Mouse (Mus musculus) CH12.LX (cell line): ENCODE data around the gene Kcnma1. TPM values are rescaled to one million over a fixed set of nuclear protein-coding genes. Genes with fewer than 3 reads are reported as not detected.
A peak's percentile ranks its signal among the peaks of the same experiment; 100 is the strongest.

Experiments
- DNase-seq: peaks from one replicate; pipeline ENCODE4 v3.0.0-alpha.2; 2013; ENCODE audit errors: extremely low read depth
- H3K27ac ChIP-seq: 2 replicates; pipeline ENCODE4 v1.5.1; 2012; ENCODE audit warnings: low read depth, mild to moderate bottlenecking, control low read depth, moderate library complexity; ENCODE audit not compliant: insufficient read depth
- H3K27me3 ChIP-seq: replicated peaks from 2 replicates; pipeline ENCODE3; 2012; ENCODE audit warnings: inconsistent platforms
- H3K36me3 ChIP-seq, 2 experiments: replicated peaks in 1 of 2; 2 replicates each; pipeline versions ENCODE3 to v1.6.1; 2012; ENCODE audit warnings: inconsistent platforms in 1 of 2, low read length in 1 of 2, mild to moderate bottlenecking in 1 of 2, mixed read lengths in 1 of 2, moderate library complexity in 1 of 2; ENCODE audit not compliant: control insufficient read depth in 1 of 2, insufficient read depth in 1 of 2
- H3K4me1 ChIP-seq, 2 experiments: 2 replicates each; pipeline ENCODE4 v1.6.1; 2012; ENCODE audit warnings: inconsistent platforms in 1 of 2, moderate library complexity in 1 of 2; ENCODE audit not compliant: insufficient read depth in 2 of 2, control insufficient read depth in 1 of 2
- H3K4me2 ChIP-seq: 2 replicates; pipeline ENCODE4 v1.6.1; 2012; ENCODE audit warnings: low read depth, mild to moderate bottlenecking, control low read depth; ENCODE audit not compliant: poor library complexity, insufficient read depth, severe bottlenecking
- H3K4me3 ChIP-seq, 3 experiments: fragments of 150-350 bp in 1 of 3; sonication (generic) in 1 of 3; replicated peaks in 1 of 3; 2 replicates each; pipeline versions ENCODE3 to v1.5.1; 2011 to 2012; ENCODE audit warnings: low read depth in 2 of 3, low read length in 2 of 3, mild to moderate bottlenecking in 2 of 3, moderate library complexity in 2 of 3, control low read depth in 1 of 3, improper control_type of control experiment in 1 of 3, inconsistent platforms in 1 of 3, mixed read lengths in 1 of 3; ENCODE audit not compliant: poor library complexity in 1 of 3
- H3K79me2 ChIP-seq: replicated peaks from 2 replicates; pipeline ENCODE4 v1.6.1; 2012; ENCODE audit warnings: mild to moderate bottlenecking, moderate library complexity; ENCODE audit not compliant: control insufficient read depth, poor library complexity, insufficient read depth, severe bottlenecking; ENCODE audit errors: extremely low read depth
- H3K9ac ChIP-seq: 2 replicates; pipeline ENCODE4 v1.6.1; 2012; ENCODE audit warnings: low read depth, mild to moderate bottlenecking, control low read depth, moderate library complexity; ENCODE audit not compliant: insufficient read depth
- H3K9me3 ChIP-seq: replicated peaks from 2 replicates; pipeline ENCODE3; 2012; ENCODE audit warnings: low read length, inconsistent platforms, mixed read lengths
- CHD1 ChIP-seq: IDR thresholded peaks from 2 replicates; pipeline ENCODE4 v1.6.1; 2012; ENCODE audit warnings: low read depth, low read length, improper control_type of control experiment, inconsistent platforms
- CTCF ChIP-seq, 2 experiments: IDR thresholded peaks in 1 of 2; conservative IDR thresholded peaks in 1 of 2; 2 replicates each; pipeline ENCODE4 v1.5.1; 2011 to 2012; ENCODE audit warnings: low read depth in 2 of 2, low read length in 2 of 2, improper control_type of control experiment in 1 of 2, inconsistent platforms in 1 of 2, mild to moderate bottlenecking in 1 of 2, moderate library complexity in 1 of 2
- E2F4 ChIP-seq: IDR thresholded peaks from 2 replicates; pipeline ENCODE4 v1.6.1; 2011; ENCODE audit warnings: low read depth, low read length, improper control_type of control experiment; ENCODE audit not compliant: insufficient replicate concordance
- ELF1 ChIP-seq: IDR thresholded peaks from 2 replicates; pipeline ENCODE4 v1.6.1; 2014; ENCODE audit warnings: low read depth, mild to moderate bottlenecking, inconsistent platforms, low read length, improper control_type of control experiment
- EP300 ChIP-seq: IDR thresholded peaks from 2 replicates; pipeline ENCODE4 v1.6.1; 2011; ENCODE audit warnings: low read length, improper control_type of control experiment
- ETS1 ChIP-seq: conservative IDR thresholded peaks from 2 replicates; pipeline ENCODE4 v1.6.1; 2012; ENCODE audit warnings: low read depth, mild to moderate bottlenecking, inconsistent platforms, low read length, improper control_type of control experiment, moderate library complexity
- GABPA ChIP-seq: IDR thresholded peaks from 2 replicates; pipeline ENCODE4 v1.6.1; 2012; ENCODE audit warnings: low read depth, low read length, improper control_type of control experiment, inconsistent platforms; ENCODE audit not compliant: insufficient replicate concordance
- IRF4 ChIP-seq: IDR thresholded peaks from 2 replicates; pipeline ENCODE4 v1.6.1; 2014; ENCODE audit warnings: low read depth, mild to moderate bottlenecking, inconsistent platforms, low read length, improper control_type of control experiment
- MAFK ChIP-seq: IDR thresholded peaks from 2 replicates; pipeline ENCODE4 v1.6.1; 2011; ENCODE audit warnings: low read length, improper control_type of control experiment; ENCODE audit not compliant: insufficient replicate concordance
- MAZ ChIP-seq: IDR thresholded peaks from 2 replicates; pipeline ENCODE4 v1.6.1; 2012; ENCODE audit warnings: low read depth, mild to moderate bottlenecking, inconsistent platforms, low read length, improper control_type of control experiment, moderate library complexity
- MEF2A ChIP-seq: IDR thresholded peaks from 2 replicates; pipeline ENCODE4 v1.6.1; 2014; ENCODE audit warnings: low read depth, mild to moderate bottlenecking, inconsistent platforms, low read length, improper control_type of control experiment, borderline replicate concordance
- MXI1 ChIP-seq: IDR thresholded peaks from 2 replicates; pipeline ENCODE4 v1.6.1; 2011; ENCODE audit warnings: mild to moderate bottlenecking, low read depth, low read length, improper control_type of control experiment
- PAX5 ChIP-seq: IDR thresholded peaks from 2 replicates; pipeline ENCODE4 v1.6.1; 2012; ENCODE audit warnings: low read length, inconsistent platforms, mixed read lengths
- POLR2A ChIP-seq: IDR thresholded peaks from 2 replicates; pipeline ENCODE4 v1.6.1; 2011; ENCODE audit warnings: low read depth, mild to moderate bottlenecking, improper control_type of control experiment, low read length
- POLR2AphosphoS2 ChIP-seq: IDR thresholded peaks from 2 replicates; pipeline ENCODE4 v1.6.1; 2011; ENCODE audit warnings: low read depth, low read length, improper control_type of control experiment
- RCOR1 ChIP-seq: conservative IDR thresholded peaks from 2 replicates; pipeline ENCODE4 v1.6.1; 2012; ENCODE audit warnings: low read depth, mild to moderate bottlenecking, inconsistent platforms, low read length, improper control_type of control experiment
- SIN3A ChIP-seq: IDR thresholded peaks from 2 replicates; pipeline ENCODE4 v1.6.1; 2012; ENCODE audit warnings: low read length, improper control_type of control experiment, inconsistent platforms
- SMC3 ChIP-seq: IDR thresholded peaks from 2 replicates; pipeline ENCODE4 v1.6.1; 2011; ENCODE audit warnings: low read depth, low read length, improper control_type of control experiment
- TCF12 ChIP-seq: IDR thresholded peaks from 2 replicates; pipeline ENCODE4 v1.6.1; 2014; ENCODE audit warnings: low read depth, mild to moderate bottlenecking, inconsistent platforms, low read length, improper control_type of control experiment
- USF2 ChIP-seq: conservative IDR thresholded peaks from 2 replicates; pipeline ENCODE4 v1.6.1; 2011; ENCODE audit warnings: low read depth, low read length, improper control_type of control experiment
- ZC3H11A ChIP-seq: IDR thresholded peaks from 2 replicates; pipeline ENCODE4 v1.6.1; 2012; ENCODE audit warnings: low read depth, mild to moderate bottlenecking, inconsistent platforms, low read length, improper control_type of control experiment
- ZMIZ1 ChIP-seq: IDR thresholded peaks from 2 replicates; pipeline ENCODE4 v1.6.1; 2012; ENCODE audit warnings: low read depth, mild to moderate bottlenecking, inconsistent platforms, low read length, improper control_type of control experiment
- dilution Hi-C: fragments of 300-500 bp; cut with MboI; formaldehyde crosslinking; loops from 2 replicates; pipeline ENCODE4 v1.14.3; 2020; ENCODE audit warnings: low sequenced_read_pairs; ENCODE audit not compliant: extremely low pct_unique_long_range_greater_than_20kb, extremely low pct_ligation_motif_present
- in situ Hi-C: fragments of 300-500 bp; cut with MboI; formaldehyde crosslinking; loops from 3 replicates; pipeline ENCODE4 v1.14.3; 2019; ENCODE audit warnings: low sequenced_read_pairs, low pct_ligation_motif_present, low pct_unique_long_range_greater_than_20kb, mixed read lengths
- polyA plus RNA-seq: library from polyadenylated mRNA; unstranded; fragments of >175 nt; gene quantifications from 2 replicates; pipeline ENCODE4 v1.2.1, GENCODE M21; 2012; ENCODE audit warnings: low read depth; ENCODE audit not compliant: insufficient read length
- total RNA-seq, 2 experiments: library from RNA; depleted of rRNA; stranded (reverse); fragments of 300-350 nt in 1 of 2; fragments of >200 nt in 1 of 2; gene quantifications; 2 replicates each; pipeline ENCODE4 v1.2.3; 2012 to 2014

Gene Kcnma1
- total and polyA plus RNA-seq, 3 experiments, result 0.10 to 0.17 (median 0.12) TPM

- no peak for TF ChIP-seq MXI1
These were observed 103.1 kb downstream of the Kcnma1 start (continued) for GRCm38 (mm10) chr14:23911108-23911629.

- DNase-seq, result no peak
- in situ Hi-C loops, result no loop called here
- no peak overlapping the region for H3K4me3 ChIP-seq
- H3K9me3 ChIP-seq, result peaks cover 22% of the 10 kb centered on the region
- H3K79me2 ChIP-seq, result no peaks in the 10 kb centered on the region
- H3K27ac ChIP-seq, result no peak overlapping the region
- dilution Hi-C loops, result no loop called here
- no peak for TF ChIP-seq CTCF (conservative IDR thresholded peaks at IDR 0.05 in 1 of 2, IDR thresholded peaks at IDR 0.05 in 1 of 2; ENCODE audit: low read depth in 2 of 2, low read length in 2 of 2)
- no peak for TF ChIP-seq USF2
- no peak for TF ChIP-seq SIN3A
- TF ChIP-seq EP300, result no peak
- no peak for TF ChIP-seq E2F4
- no peak for TF ChIP-seq MXI1
- no peak for TF ChIP-seq GABPA
- TF ChIP-seq ZMIZ1, result no peak
- no peak for TF ChIP-seq POLR2A
- no peak for TF ChIP-seq SMC3
- TF ChIP-seq ETS1, result no peak
- no peak for TF ChIP-seq ZC3H11A
- no peak for TF ChIP-seq POLR2AphosphoS2
- TF ChIP-seq MAZ, result no peak
- TF ChIP-seq MEF2A, result no peak
- H3K4me2 ChIP-seq, result no peak overlapping the region
- no peaks in the 10 kb centered on the region for H3K36me3 ChIP-seq
- H3K9ac ChIP-seq, result no peak overlapping the region
- H3K4me1 ChIP-seq, result no peaks in the 10 kb centered on the region
- H3K27me3 ChIP-seq, result no peaks in the 10 kb centered on the region
These were observed 105.7 kb downstream of the Kcnma1 start for GRCm38 (mm10) chr14:23908564-23908963.

- no peaks in the 10 kb centered on the region for H3K36me3 ChIP-seq
- H3K4me1 ChIP-seq, result peaks cover 0 to 9% of the 10 kb centered on the region in 2 experiments; a peak in 1 of 4 replicates
- H3K27me3 ChIP-seq, result no peaks in the 10 kb centered on the region
- in situ Hi-C loops, result no loop called here
- no peak overlapping the region for H3K4me2 ChIP-seq
- TF ChIP-seq TCF12 (no peak), ELF1 (no peak), GABPA (no peak), PAX5 (no peak), IRF4 (no peak), E2F4 (no peak), MEF2A (no peak), RCOR1 (no peak), MAFK (no peak), CHD1 (no peak), MAZ (no peak), USF2 (no peak)
- no peak overlapping the region for H3K4me3 ChIP-seq
- no peak overlapping the region for H3K9ac ChIP-seq
- DNase-seq, result peak; percentile 30
- dilution Hi-C loops, result no loop called here
- no peaks in the 10 kb centered on the region for H3K79me2 ChIP-seq
- H3K9me3 ChIP-seq, result peaks cover 34% of the 10 kb centered on the region
- no peak overlapping the region for H3K27ac ChIP-seq
These were observed 111.5 kb downstream of the Kcnma1 start for GRCm38 (mm10) chr14:23902636-23903279.
